Mouse (Mus musculus): ENCODE results near the gene Fancm.

- TF ChIP-seq MAFK (IDR thresholded peaks at IDR 0.05; ENCODE audit: insufficient read depth, low read depth, low read length): no peak
- TF ChIP-seq CHD2 (IDR thresholded peaks at IDR 0.05; ENCODE audit: low read depth, low read length): no peak
Observed at GRCm38 (mm10) chr12:65036190-65036870, 39.1 kb upstream of the Fancm start, which contains the start of gene Prpf39.

Data from ES-E14 (cell line).